Mouse (Mus musculus) midbrain, embryonic 12.5 days (tissue): ENCODE measurements around the gene Spp1. TPM values are rescaled to one million over a fixed set of nuclear protein-coding genes. Genes with fewer than 3 reads are reported as not detected.

Source experiments
- ATAC-seq: fragments of 200-750 bp; cut with Nextera tagmentation; 2 replicates; pipeline ENCODE4 v1.8.0; 2017; ENCODE audit warnings: low read depth, moderate TSS enrichment, moderate library complexity; ENCODE audit not compliant: low FRiP score
- H3K27ac ChIP-seq: fragments of 300-500 bp; sonication (generic); replicated peaks from 2 replicates; pipeline ENCODE4 v1.5.1; 2016; ENCODE audit warnings: mild to moderate bottlenecking
- H3K27me3 ChIP-seq: fragments of 300-500 bp; sonication (generic); 2 replicates; pipeline ENCODE4 v1.6.1; 2016; ENCODE audit warnings: mild to moderate bottlenecking
- H3K36me3 ChIP-seq: fragments of 300-500 bp; sonication (generic); 2 replicates; pipeline ENCODE4 v1.6.1; 2016
- H3K4me1 ChIP-seq: fragments of 300-500 bp; sonication (generic); 2 replicates; pipeline ENCODE4 v1.6.1; 2016
- H3K4me2 ChIP-seq: fragments of 300-500 bp; sonication (generic); replicated peaks from 2 replicates; pipeline ENCODE4 v1.6.1; 2016; ENCODE audit warnings: mild to moderate bottlenecking, moderate library complexity
- H3K4me3 ChIP-seq: fragments of 300-500 bp; sonication (generic); 2 replicates; pipeline ENCODE4 v1.5.1; 2016; ENCODE audit warnings: mild to moderate bottlenecking
- H3K9ac ChIP-seq: fragments of 300-500 bp; sonication (generic); replicated peaks from 2 replicates; pipeline ENCODE4 v1.6.1; 2016; ENCODE audit warnings: mild to moderate bottlenecking, moderate library complexity
- H3K9me3 ChIP-seq: fragments of 300-500 bp; sonication (generic); 2 replicates; pipeline ENCODE4 v1.6.1; 2016; ENCODE audit warnings: mild to moderate bottlenecking
- WGBS: fragments of 180-500 bp; shearing (Covaris S2); methylation state at CpG from one replicate; pipeline ENCODE4 v1.1.7; 2016; 5-methylcytosine and 5-hydroxymethylcytosine counted together
- polyA plus RNA-seq: library from polyadenylated mRNA; unstranded; fragments of >200 nt; fragmentation: Nextera tagmentation; extraction: Ambion mirVana; gene quantifications from 2 replicates; pipeline ENCODE4 v1.2.1, GENCODE M21; 2016

The Spp1 gene
- polyA plus RNA-seq, 1 experiment from 2014 or later: 9.3 TPM

DNA sequence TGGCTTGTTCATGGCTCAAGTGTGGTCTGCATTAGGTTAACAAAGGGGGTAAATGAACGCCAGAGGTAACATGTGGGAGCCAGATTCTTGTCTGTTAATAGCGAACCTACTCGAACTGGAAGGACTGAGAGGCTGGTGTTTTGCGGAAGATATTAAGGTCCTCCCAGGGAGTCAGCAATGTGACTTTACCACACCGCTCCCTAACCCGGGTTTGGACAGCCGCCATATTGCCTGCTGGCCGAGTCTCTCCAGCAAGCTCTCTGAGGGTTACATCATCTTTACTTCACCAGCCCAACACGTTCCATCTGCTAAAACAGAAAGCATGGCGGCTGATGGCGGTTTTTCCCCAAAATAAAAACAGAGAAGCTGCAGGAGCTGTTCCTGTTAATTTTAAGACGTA is 30.8 kb downstream of the Spp1 start:
- no peaks in the 10 kb centered on the region for H3K27me3 ChIP-seq
- H3K9me3 ChIP-seq: no peaks in the 10 kb centered on the region
- H3K4me2 ChIP-seq: no peak overlapping the region
- no peak for ATAC-seq
- peaks cover 38% of the 10 kb centered on the region for H3K36me3 ChIP-seq
- H3K4me3 ChIP-seq: no peak overlapping the region
- peaks cover 6% of the 10 kb centered on the region for H3K4me1 ChIP-seq
- no peak overlapping the region for H3K27ac ChIP-seq
- no peak overlapping the region for H3K9ac ChIP-seq
- 88% methylated on average over 12 of the region's 12 CpGs for WGBS

DNA sequence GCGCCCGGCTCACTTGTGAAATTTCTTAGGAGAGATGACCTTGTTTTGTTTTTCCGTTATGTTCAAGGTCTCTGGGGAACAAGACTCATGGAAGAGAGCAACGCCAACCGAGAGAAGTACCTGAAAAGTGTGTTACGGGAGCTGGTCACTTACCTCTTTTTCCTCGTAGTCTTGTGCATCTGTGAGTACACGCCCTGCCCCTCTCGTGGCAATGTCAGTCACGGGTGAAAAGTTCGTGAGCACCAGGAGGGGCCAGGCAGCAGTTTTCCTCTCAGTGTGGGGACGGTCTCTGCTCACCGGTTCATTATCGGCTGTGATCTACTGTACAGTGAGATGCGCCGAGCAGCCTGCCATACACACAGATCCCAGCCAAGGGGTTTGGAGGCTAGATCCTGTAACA is 31.9 kb downstream of the Spp1 start:
- H3K9ac ChIP-seq: no peak overlapping the region
- H3K9me3 ChIP-seq: no peaks in the 10 kb centered on the region
- H3K4me2 ChIP-seq: no peak overlapping the region
- H3K27me3 ChIP-seq: no peaks in the 10 kb centered on the region
- H3K4me1 ChIP-seq: no peaks in the 10 kb centered on the region
- H3K27ac ChIP-seq: no peak overlapping the region
- H3K4me3 ChIP-seq: no peak overlapping the region
- no peak for ATAC-seq
- 95% methylated on average over 16 of the region's 16 CpGs for WGBS
- H3K36me3 ChIP-seq: peaks cover 43% of the 10 kb centered on the region

DNA sequence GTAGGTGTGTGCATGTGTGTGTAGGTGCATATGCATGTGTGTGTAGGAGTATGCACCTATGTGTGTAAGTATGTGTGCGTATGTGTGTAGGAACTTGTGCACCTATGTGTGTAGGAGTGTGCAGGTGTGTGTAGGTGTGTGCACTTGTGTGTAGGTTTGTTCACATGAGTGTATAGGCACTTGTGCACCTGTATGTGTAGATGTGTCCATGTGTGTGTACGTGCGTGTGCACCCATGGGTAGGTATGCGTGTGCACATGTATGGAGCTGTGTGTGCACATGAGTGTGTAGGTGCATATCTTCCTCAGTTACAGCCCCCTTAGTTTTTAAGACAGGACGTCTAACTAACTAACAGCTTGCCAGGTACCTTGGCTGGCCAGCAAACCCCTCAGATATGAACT is 33.7 kb downstream of the Spp1 start:
- no peak overlapping the region for H3K4me2 ChIP-seq
- 93% methylated on average over 5 of the region's 5 CpGs for WGBS
- no peak for ATAC-seq

DNA sequence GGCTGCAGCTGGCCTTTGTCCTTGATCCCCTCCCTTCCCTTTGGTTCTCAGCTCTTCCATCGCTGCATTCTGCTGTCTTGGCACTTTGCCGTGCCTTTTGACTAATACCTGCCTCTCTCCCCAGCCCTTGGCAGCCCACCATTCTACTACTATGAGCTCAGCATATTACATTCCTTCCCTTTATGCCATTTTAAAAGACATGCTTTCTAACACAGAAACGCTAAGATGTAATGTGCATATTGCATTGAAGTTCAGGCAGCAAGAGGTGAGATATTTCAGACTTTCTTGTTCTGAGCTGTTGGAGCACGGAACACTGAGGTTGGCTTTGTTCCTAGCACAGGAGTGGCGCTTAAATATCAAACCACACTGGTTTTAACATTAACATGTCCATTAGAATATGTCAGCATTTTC is 36.1 kb downstream of the Spp1 start:
- Histone ChIP-seq H3K36me3 (peaks cover 44% of the 10 kb centered on the region), H3K4me3 (no peak overlapping the region), H3K4me1 (no peaks in the 10 kb centered on the region), H3K27ac (no peak overlapping the region), H3K4me2 (no peak overlapping the region), H3K27me3 (no peaks in the 10 kb centered on the region), H3K9me3 (no peaks in the 10 kb centered on the region), H3K9ac (no peak overlapping the region)
- 91% methylated on average over 5 of the region's 5 CpGs for WGBS
- ATAC-seq: no peak

More for the DNA sequence above, 33.7 kb downstream of the Spp1 start:
- Histone ChIP-seq H3K36me3 (peaks cover 58% of the 10 kb centered on the region), H3K4me1 (no peaks in the 10 kb centered on the region), H3K27me3 (no peaks in the 10 kb centered on the region), H3K4me3 (no peak overlapping the region), H3K9ac (no peak overlapping the region), H3K27ac (no peak overlapping the region), H3K9me3 (no peaks in the 10 kb centered on the region)

DNA sequence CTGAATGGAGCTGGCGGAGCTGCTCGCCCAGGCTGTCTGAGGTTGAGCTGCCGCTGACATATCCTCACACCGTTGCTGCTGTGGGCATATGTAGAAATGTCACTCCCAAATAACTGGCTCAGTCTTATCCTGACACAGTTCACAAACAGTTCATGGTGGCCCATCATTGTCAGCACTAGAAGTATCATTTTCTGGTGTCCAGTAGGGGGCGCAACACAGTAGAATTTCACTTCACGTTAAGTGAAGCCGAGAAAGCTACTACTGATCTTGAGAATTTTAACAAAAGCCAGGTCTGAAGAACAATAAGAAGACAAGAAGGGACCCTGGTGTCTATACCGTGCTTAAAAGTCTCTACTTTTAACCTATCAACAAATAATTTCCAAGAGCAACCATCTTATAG is 37.5 kb downstream of the Spp1 start:
- no peak for ATAC-seq
- peaks cover 38% of the 10 kb centered on the region for H3K36me3 ChIP-seq
- no peaks in the 10 kb centered on the region for H3K4me1 ChIP-seq
- H3K9me3 ChIP-seq: no peaks in the 10 kb centered on the region
- H3K27me3 ChIP-seq: no peaks in the 10 kb centered on the region
- H3K27ac ChIP-seq: no peak overlapping the region
- H3K9ac ChIP-seq: no peak overlapping the region
- H3K4me3 ChIP-seq: no peak overlapping the region
- no peak overlapping the region for H3K4me2 ChIP-seq
- 92% methylated on average over 8 of the region's 8 CpGs for WGBS

DNA sequence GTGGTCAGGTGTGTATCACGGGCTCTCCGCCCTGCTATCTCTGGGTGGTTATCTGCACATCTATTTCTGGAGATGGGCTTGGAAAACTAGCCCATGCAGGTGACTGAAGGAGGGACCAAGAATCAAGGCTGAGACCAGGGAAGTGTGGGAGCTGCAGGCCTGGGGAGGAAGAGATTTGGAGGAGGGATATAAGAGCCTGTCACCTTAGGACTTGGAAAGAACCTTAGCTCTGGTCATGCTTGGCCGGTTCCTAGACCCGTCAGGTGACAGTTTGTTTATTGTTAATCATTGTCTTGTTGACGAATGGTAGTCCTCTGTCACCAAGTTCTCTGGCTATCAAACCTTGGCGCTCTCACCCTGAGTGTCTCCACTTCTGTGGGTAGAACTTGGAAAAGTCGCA is 45.4 kb downstream of the Spp1 start:
- no peak overlapping the region for H3K4me2 ChIP-seq
- H3K27ac ChIP-seq: no peak overlapping the region
- H3K9me3 ChIP-seq: no peaks in the 10 kb centered on the region
- H3K9ac ChIP-seq: no peak overlapping the region
- no peak for ATAC-seq
- no peaks in the 10 kb centered on the region for H3K27me3 ChIP-seq
- 88% methylated on average over 7 of the region's 7 CpGs for WGBS
- peaks cover 62% of the 10 kb centered on the region for H3K36me3 ChIP-seq
- no peak overlapping the region for H3K4me3 ChIP-seq
- H3K4me1 ChIP-seq: no peaks in the 10 kb centered on the region

DNA sequence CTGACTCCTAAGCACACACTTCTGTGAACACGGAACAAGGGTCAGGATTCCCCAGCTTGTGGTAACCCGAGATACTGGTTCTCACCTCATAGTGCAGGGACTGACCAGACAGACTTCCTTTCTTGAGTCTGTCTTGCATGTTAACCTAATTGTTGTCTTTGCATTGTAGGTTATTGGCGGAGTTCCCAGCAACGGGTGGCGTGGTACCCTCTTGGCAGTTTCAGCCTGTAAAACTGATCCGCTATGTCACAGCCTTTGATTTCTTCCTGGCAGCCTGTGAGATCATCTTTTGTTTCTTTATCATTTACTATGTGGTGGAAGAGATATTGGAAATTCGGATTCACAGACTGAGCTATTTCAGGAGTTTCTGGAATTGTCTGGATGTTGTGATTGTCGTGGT is 47.9 kb downstream of the Spp1 start:
- Histone ChIP-seq H3K9ac (no peak overlapping the region), H3K4me1 (no peaks in the 10 kb centered on the region), H3K36me3 (peaks cover 66% of the 10 kb centered on the region), H3K4me3 (no peak overlapping the region), H3K9me3 (no peaks in the 10 kb centered on the region), H3K27me3 (no peaks in the 10 kb centered on the region), H3K27ac (no peak overlapping the region), H3K4me2 (no peak overlapping the region)
- WGBS: 87% methylated on average over 8 of the region's 8 CpGs
- no peak for ATAC-seq

Other genes with a start within 250 kb of the Spp1 start
- 1.1 and 1.4 TPM in 2 replicates for gene Dmp1, start 232.5 kb upstream of the Spp1 start, polyA plus RNA-seq
- gene Ibsp, start 135.9 kb upstream of the Spp1 start, polyA plus RNA-seq: not detected in 2 replicates
- gene Mepe, start 109.8 kb upstream of the Spp1 start, polyA plus RNA-seq: not detected in 2 replicates
- gene Pkd2, start 24.3 kb downstream of the Spp1 start, polyA plus RNA-seq: 14.1 and 14.3 TPM in 2 replicates
- gene BC005561, start 73.2 kb downstream of the Spp1 start, polyA plus RNA-seq: 18.2 and 18.3 TPM in 2 replicates